Mouse (Mus musculus): Measurements from ENCODE around the gene Slc35e3.
"Not testable (repeated sequence)": the region's sequence is repeated elsewhere in the genome, so short reads cannot be mapped to it uniquely, and the experiment has no call there.

Gene Slc35e3

GRCm38 (mm10) chr10:117762966-117763365 lies 16.8 kb upstream of the Slc35e3 start:
- DNase-seq (ENCODE audit: extremely low spot score, low spot score), result no peak

- no peak for DNase-seq (ENCODE audit: extremely low spot score, low spot score)
Observed at GRCm38 (mm10) chr10:117762281-117762830, 16.2 kb upstream of the Slc35e3 start.

GRCm38 (mm10) chr10:117761551-117761950 lies 15.4 kb upstream of the Slc35e3 start:
- DNase-seq (ENCODE audit: extremely low spot score, low spot score), result no peak

- DNase-seq (ENCODE audit: extremely low spot score, low spot score), result no peak
Observed at GRCm38 (mm10) chr10:117760831-117761335, 14.7 kb upstream of the Slc35e3 start.

- DNase-seq (ENCODE audit: extremely low spot score, low spot score), result no peak
Observed at GRCm38 (mm10) chr10:117759844-117760630, 13.9 kb upstream of the Slc35e3 start.

- DNase-seq (ENCODE audit: extremely low spot score, low spot score), result no peak
Observed at GRCm38 (mm10) chr10:117758749-117759727, 12.9 kb upstream of the Slc35e3 start.

- DNase-seq (ENCODE audit: extremely low spot score, low spot score), result not testable (repeated sequence)
Observed at GRCm38 (mm10) chr10:117758344-117758743, 12.2 kb upstream of the Slc35e3 start.

GRCm38 (mm10) chr10:117757796-117758342 lies 11.7 kb upstream of the Slc35e3 start:
- no peak for DNase-seq (ENCODE audit: extremely low spot score, low spot score)

GRCm38 (mm10) chr10:117757259-117757658 lies 11.1 kb upstream of the Slc35e3 start:
- DNase-seq (ENCODE audit: extremely low spot score, low spot score), result no peak

- no peak for DNase-seq (ENCODE audit: extremely low spot score, low spot score)
Observed at GRCm38 (mm10) chr10:117756784-117757183, 10.6 kb upstream of the Slc35e3 start.

GRCm38 (mm10) chr10:117755799-117756467 lies 9.8 kb upstream of the Slc35e3 start:
- DNase-seq (ENCODE audit: extremely low spot score, low spot score), result no peak

GRCm38 (mm10) chr10:117755086-117755798 lies 9.1 kb upstream of the Slc35e3 start:
- no peak for DNase-seq (ENCODE audit: extremely low spot score, low spot score)

GRCm38 (mm10) chr10:117754609-117754940 lies 8.4 kb upstream of the Slc35e3 start:
- DNase-seq (ENCODE audit: extremely low spot score, low spot score), result no peak

- DNase-seq (ENCODE audit: extremely low spot score, low spot score), result no peak
Observed at GRCm38 (mm10) chr10:117753711-117754608, 7.8 kb upstream of the Slc35e3 start.

- no peak for DNase-seq (ENCODE audit: extremely low spot score, low spot score)
Observed at GRCm38 (mm10) chr10:117752851-117753647, 6.9 kb upstream of the Slc35e3 start.

GRCm38 (mm10) chr10:117752304-117752821 lies 6.2 kb upstream of the Slc35e3 start:
- no peak for DNase-seq (ENCODE audit: extremely low spot score, low spot score)

- DNase-seq (ENCODE audit: extremely low spot score, low spot score), result no peak
Observed at GRCm38 (mm10) chr10:117751744-117752143, 5.6 kb upstream of the Slc35e3 start.

- DNase-seq (ENCODE audit: extremely low spot score, low spot score), result no peak
Observed at GRCm38 (mm10) chr10:117751282-117751610, 5.1 kb upstream of the Slc35e3 start.

All from neural tube, embryonic 10.5 days (tissue).